Mouse (Mus musculus): ENCODE data around the gene Tcf20.
A peak's percentile ranks its signal among the peaks of the same experiment; 100 is the strongest.
"Not testable (repeated sequence)": the region's sequence is repeated elsewhere in the genome, so short reads cannot be mapped to it uniquely, and the experiment has no call there.

Tcf20 gene

DNA sequence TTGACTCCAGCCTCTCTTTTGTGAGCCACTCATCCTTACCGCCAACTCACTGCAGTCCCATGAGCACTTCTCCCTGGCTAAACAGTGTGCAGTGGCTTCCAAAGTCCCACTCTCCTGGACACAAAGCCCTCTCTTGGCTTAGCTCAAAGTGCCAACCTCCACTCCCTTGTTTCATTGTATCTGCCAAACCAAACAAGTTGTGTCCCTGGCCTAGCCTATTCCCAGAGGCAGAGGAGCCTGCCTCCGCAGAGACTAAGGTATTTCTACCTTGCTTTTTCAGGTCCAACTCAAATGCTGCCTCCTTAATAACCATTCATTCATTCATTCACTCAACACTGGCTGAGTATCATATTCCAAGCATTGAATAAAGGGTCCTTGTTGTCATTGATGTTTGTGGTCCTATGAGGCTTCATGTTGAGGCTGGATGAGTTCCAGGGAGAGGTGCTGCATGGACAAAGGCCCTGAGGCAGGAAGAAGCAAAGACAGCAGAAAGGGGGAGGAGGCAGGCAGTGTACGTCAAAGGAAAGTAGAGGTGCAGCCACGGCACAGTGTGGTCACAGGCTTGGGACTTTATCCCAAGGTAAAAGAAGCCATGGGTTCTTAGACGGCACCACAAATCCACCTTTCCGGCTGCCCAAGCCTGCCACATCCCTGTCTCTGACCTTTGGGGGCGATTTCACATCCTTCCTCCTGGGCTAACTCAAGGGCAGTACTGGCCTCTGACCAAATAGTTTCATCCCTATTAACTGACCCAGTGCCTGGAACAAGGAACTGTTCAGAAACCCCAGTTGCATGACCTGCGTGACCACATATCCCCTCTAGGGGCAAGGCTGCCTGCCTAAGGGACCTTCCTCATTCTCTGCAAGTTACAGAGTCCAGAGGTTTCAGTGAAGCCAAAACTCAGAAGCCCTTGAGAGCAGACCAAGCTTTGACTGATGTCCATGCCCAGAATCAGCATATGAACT, 82.0 kb downstream of the Tcf20 start:
- ATAC-seq (ENCODE audit: insufficient number of reproducible peaks, low FRiP score, low TSS enrichment): no peak

- no peak for ATAC-seq (ENCODE audit: insufficient number of reproducible peaks, low FRiP score, low TSS enrichment)
These were observed 83.1 kb downstream of the Tcf20 start for GRCm38 (mm10) chr15:82904526-82904925.

GRCm38 (mm10) chr15:82902521-82902920, 85.2 kb downstream of the Tcf20 start:
- ATAC-seq (ENCODE audit: insufficient number of reproducible peaks, low FRiP score, low TSS enrichment): no peak

GRCm38 (mm10) chr15:82901306-82901705, 86.4 kb downstream of the Tcf20 start:
- ATAC-seq (ENCODE audit: insufficient number of reproducible peaks, low FRiP score, low TSS enrichment): no peak

DNA sequence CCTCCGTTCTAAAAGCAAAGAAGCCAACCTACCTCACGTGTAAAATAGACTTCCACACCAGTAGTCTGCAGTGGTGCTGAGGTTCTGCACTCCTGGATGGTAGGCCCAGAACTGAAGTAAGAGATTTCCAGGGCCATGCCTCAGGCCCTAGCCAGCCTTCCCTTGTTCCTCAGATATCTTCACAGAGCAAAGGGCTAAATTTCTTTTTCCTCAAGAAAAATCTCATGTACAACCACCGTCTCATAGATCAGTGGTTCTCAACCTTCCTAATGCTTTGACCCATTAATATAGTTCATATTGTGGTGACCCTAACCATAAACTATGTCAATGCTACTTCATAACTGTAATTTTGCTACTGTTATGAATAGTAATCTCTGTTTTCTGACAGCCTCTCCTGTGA, 87.3 kb downstream of the Tcf20 start:
- ATAC-seq (ENCODE audit: insufficient number of reproducible peaks, low FRiP score, low TSS enrichment): no peak

GRCm38 (mm10) chr15:82899676-82900301, 87.9 kb downstream of the Tcf20 start:
- ATAC-seq (ENCODE audit: insufficient number of reproducible peaks, low FRiP score, low TSS enrichment): peak; percentile 88

- peak; percentile 49 for ATAC-seq (ENCODE audit: insufficient number of reproducible peaks, low FRiP score, low TSS enrichment)
These were observed 88.7 kb downstream of the Tcf20 start for GRCm38 (mm10) chr15:82898740-82899675.

- ATAC-seq (ENCODE audit: insufficient number of reproducible peaks, low FRiP score, low TSS enrichment): no peak
These were observed 89.4 kb downstream of the Tcf20 start for GRCm38 (mm10) chr15:82898141-82898739.

GRCm38 (mm10) chr15:82896336-82896735, 91.3 kb downstream of the Tcf20 start:
- no peak for ATAC-seq (ENCODE audit: insufficient number of reproducible peaks, low FRiP score, low TSS enrichment)

DNA sequence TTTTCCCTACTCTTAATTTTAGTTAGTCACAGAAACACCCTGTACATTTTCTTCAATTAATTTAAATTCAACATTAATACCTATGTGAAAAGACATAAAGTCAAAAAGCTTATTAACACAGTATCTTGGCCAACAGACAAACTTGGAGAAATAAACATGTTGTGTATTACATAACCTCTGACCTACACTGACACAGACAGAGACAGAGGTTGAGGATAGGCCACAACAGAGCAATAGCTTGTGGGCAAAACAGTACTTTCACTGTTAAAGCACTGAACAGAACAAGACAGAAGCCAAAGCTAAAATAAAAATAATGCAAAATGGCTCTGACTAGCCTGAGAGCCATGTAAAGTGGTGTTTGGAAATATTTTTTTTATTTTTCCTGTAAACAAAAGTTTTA, 97.2 kb downstream of the Tcf20 start:
- no peak for ATAC-seq (ENCODE audit: insufficient number of reproducible peaks, low FRiP score, low TSS enrichment)

GRCm38 (mm10) chr15:82889426-82889825, 98.2 kb downstream of the Tcf20 start:
- ATAC-seq (ENCODE audit: insufficient number of reproducible peaks, low FRiP score, low TSS enrichment): no peak

GRCm38 (mm10) chr15:82888466-82888865, 99.2 kb downstream of the Tcf20 start:
- no peak for ATAC-seq (ENCODE audit: insufficient number of reproducible peaks, low FRiP score, low TSS enrichment)

GRCm38 (mm10) chr15:82877309-82877708, 110.4 kb downstream of the Tcf20 start:
- ATAC-seq (ENCODE audit: insufficient number of reproducible peaks, low FRiP score, low TSS enrichment): no peak

DNA sequence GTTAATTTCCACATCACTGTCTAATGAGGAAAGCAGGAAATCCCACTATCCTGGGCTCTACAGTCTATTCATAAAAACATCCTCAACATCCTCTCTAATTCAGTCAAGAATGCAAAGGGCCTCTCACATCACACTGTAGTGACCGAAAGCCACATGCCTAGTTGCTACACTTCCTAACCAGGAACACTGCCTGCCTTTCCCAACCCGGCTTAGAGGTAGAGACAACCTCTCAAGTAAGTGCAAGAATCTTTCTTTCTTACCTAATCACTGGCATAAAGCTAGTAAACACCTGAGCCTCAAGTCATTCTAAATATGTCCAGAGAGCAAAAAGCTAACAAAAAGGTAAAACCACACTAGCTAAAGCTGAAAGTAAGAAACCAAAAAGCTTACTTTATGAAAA, 110.8 kb downstream of the Tcf20 start:
- ATAC-seq (ENCODE audit: insufficient number of reproducible peaks, low FRiP score, low TSS enrichment): no peak

DNA sequence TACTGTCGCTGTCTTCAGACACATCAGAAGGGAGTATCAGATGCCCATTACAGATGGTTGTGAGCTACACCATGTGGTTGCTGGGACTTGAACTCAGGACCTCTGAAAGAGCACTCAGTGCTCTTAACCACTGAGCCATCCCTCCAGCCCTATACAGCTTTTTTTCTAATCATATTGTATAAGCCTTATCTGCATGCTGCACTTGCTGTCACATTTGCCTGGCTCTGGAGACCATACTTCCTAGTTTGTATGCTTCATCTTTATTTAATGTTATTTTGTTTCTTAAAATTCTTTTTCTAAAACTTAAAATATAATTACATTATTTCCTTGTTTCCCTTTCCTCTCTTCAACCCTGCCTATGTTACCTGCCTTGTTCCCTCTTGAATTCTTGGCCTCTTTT, 115.6 kb downstream of the Tcf20 start:
- no peak for ATAC-seq (ENCODE audit: insufficient number of reproducible peaks, low FRiP score, low TSS enrichment)

DNA sequence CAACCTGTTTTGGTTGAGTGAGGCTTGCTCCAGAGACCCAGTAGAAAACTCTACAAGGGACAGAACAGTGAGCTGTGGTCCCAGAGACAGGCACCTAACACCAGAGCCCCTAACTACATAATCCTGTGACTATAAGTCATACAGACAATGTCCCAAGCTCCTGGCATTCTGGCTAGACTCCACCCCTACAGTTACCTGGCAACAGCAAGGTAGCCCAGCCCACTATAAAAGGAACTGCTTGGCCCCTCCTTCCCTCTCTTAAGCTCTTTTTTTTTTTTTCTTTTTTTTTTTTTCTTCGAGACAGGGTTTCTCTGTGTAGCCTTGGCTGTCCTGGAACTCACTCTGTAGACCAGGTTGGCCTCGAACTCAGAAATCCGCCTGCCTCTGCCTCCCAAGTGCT, 121.4 kb downstream of the Tcf20 start:
- not testable (repeated sequence) for ATAC-seq (ENCODE audit: insufficient number of reproducible peaks, low FRiP score, low TSS enrichment)

- ATAC-seq (ENCODE audit: insufficient number of reproducible peaks, low FRiP score, low TSS enrichment): no peak
These were observed 124.0 kb downstream of the Tcf20 start for GRCm38 (mm10) chr15:82863674-82864073.

DNA sequence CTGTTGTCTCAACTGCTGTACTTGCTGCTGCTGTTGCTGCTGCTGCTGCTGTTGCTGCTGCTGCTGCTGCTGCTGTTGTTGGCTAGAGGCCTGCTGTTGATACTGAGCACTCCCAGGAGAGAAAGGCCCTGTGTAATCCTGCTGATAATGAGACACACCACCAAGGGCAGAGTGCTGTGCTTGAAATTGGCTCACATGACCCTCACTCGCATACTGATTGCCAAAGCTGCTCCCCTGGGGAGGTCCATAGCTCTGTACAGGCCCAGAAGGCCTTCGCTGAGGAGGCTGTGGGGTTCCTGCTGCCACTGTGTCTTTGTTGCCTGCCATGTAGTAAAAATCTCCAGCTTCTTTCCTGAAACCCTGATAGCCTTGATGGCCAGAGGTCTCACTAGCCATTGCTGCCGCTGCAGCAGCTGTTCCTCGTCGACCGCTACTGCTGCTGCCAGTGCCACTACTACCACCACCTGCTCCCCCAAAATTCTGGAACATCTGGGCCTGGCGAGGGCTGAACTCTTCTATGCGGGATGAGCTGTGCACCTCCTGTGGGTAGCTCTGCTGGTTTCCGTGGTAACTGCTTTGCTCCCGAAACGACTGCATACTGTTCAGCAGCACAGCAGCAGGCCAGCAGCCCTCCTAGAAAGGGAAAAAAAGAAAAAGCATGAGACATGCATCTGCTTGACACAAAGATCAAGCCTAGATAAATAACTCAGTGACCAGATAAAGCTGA, 130.9 kb downstream of the Tcf20 start:
- ATAC-seq (ENCODE audit: insufficient number of reproducible peaks, low FRiP score, low TSS enrichment): no peak

DNA sequence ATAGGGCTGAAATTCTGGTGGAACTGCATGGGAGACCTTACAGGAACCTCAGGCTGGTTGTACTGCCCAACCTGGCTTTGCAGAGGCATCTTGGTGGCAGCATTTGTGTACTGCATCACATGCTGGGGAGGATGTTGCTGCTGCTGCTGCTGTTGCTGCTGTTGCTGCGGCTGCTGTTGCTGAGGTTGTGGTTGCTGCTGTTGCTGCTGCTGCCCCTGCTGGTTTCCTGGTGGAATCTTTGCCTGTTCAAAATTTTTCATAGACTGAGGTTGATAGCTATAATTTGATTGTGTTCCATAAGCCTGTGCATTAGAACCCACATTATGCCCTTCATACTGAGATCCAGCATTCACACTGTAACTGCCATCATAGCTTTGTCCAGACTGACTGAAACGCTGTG, 131.6 kb downstream of the Tcf20 start:
- ATAC-seq (ENCODE audit: insufficient number of reproducible peaks, low FRiP score, low TSS enrichment): no peak

GRCm38 (mm10) chr15:82839146-82839545, 148.5 kb downstream of the Tcf20 start:
- no peak for ATAC-seq (ENCODE audit: insufficient number of reproducible peaks, low FRiP score, low TSS enrichment)

All from cerebellum, adult (tissue).